Mouse (Mus musculus): ENCODE measurements around the gene Icam5.

- TF ChIP-seq POLR2A (IDR thresholded peaks at IDR 0.05; ENCODE audit: insufficient read length, low read depth) (peak; percentile 50), CEBPB (IDR thresholded peaks at IDR 0.05; ENCODE audit: insufficient read depth, poor library complexity, severe bottlenecking) (no peak), MAX (IDR thresholded peaks at IDR 0.05; ENCODE audit: low read depth) (no peak), USF1 (IDR thresholded peaks at IDR 0.05; ENCODE audit: low read depth) (no peak), E2F4 (IDR thresholded peaks at IDR 0.05; ENCODE audit: insufficient read depth) (no peak), REST (IDR thresholded peaks at IDR 0.05; ENCODE audit: insufficient read depth, insufficient read length) (no peak), TCF3 (IDR thresholded peaks at IDR 0.05; ENCODE audit: insufficient read length, low read depth) (no peak), POLR2AphosphoS2 (IDR thresholded peaks at IDR 0.05; ENCODE audit: insufficient read length, low read depth) (no peak), SRF (IDR thresholded peaks at IDR 0.05; ENCODE audit: control insufficient read depth, insufficient read length, low read depth) (no peak), TCF12 (IDR thresholded peaks at IDR 0.05; ENCODE audit: insufficient read depth, poor library complexity, severe bottlenecking) (no peak), MYOD1 (IDR thresholded peaks at IDR 0.05; ENCODE audit: control insufficient read depth in 1 of 3, insufficient read length in 2 of 3, low read depth in 2 of 3) (no peak)
Observed at GRCm38 (mm10) chr9:21033136-21033535, 1.3 kb downstream of the Icam5 start.

All from myocyte (in vitro differentiated cells).